Mouse (Mus musculus): Measurements from ENCODE around the gene Itga2.

Itga2 gene

GRCm38 (mm10) chr13:114817751-114818360, 114.0 kb downstream of the Itga2 start, which contains the start of gene Mocs2:
Gene Mocs2 (plus strand): TSS chr13:114818236.
- peak; percentile 90 for DNase-seq

GRCm38 (mm10) chr13:114809624-114810210, 122.2 kb downstream of the Itga2 start:
- DNase-seq: no peak

DNA sequence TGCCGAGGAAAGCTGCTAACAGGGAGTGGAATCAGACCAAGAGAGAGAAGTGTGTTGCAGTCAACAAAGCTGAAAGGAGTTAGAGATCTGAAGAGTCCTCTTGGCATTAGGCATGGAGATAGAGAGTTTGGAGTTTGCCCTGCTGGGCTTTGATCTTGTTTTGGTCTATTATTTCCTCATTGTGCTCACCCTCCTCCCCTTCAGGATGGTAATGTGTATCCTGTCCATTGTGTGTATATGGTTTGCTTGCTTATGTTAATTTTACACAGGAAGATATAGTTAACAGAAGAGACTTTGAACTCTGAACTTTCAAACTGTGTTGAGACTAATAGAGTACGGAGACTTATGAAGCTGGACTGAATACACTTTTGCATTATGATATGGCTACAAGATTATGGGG, 128.9 kb downstream of the Itga2 start:
- no peak for DNase-seq

GRCm38 (mm10) chr13:114801857-114802256, 130.0 kb downstream of the Itga2 start:
- DNase-seq: no peak

GRCm38 (mm10) chr13:114793250-114794030, 138.5 kb downstream of the Itga2 start:
- DNase-seq: peak; percentile 27

DNA sequence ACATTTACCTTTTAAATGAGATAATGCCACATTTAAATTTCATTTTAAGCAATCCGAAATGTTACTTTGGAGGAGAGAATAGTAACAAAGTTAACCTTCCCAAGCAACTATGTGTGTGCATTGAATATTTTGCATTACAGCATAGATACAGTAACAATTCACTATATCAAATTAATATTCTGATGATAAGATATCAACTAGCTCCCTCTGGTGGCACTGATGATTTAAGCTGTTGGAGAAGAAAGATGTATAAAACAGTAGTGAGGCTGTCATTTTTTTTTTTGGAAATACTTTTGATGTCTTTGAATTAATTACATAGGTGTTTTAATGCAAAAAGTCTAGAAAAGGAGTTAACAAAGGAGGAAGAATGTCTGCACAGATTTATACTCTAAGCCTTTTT, 140.4 kb downstream of the Itga2 start:
- DNase-seq: no peak
